Mouse (Mus musculus) bone marrow macrophage, adult 2 months (primary cell): ENCODE data around the gene Sox11.

Experiments
- CTCF ChIP-seq: IDR thresholded peaks from 2 replicates; pipeline ENCODE4 v1.5.1; 2012; ENCODE audit warnings: low read depth, mild to moderate bottlenecking, low read length, moderate library complexity
- POLR2A ChIP-seq: IDR thresholded peaks from 2 replicates; pipeline ENCODE4 v1.6.1; 2012; ENCODE audit warnings: mild to moderate bottlenecking, low read depth, low read length, borderline replicate concordance

- TF ChIP-seq CTCF (no peak), POLR2A (no peak)
These were observed 14.8 kb upstream of the Sox11 start for GRCm38 (mm10) chr12:27357076-27357637.
